Mouse (Mus musculus): Measurements from ENCODE around the gene Gm20388. TPM values are rescaled to one million over a fixed set of nuclear protein-coding genes. Genes with fewer than 3 reads are reported as not detected.

Gene Gm20388
- polyA plus RNA-seq, 1 experiment = 28.1 TPM

GRCm38 (mm10) chr8:120471752-120472151 lies 561.1 kb downstream of the Gm20388 start:
- Histone ChIP-seq H3K4me1 (ENCODE audit: control insufficient read depth, insufficient read depth, low read length) (peaks cover 11% of the 10 kb centered on the region), H3K9me3 (replicated peaks; ENCODE audit: control insufficient read depth, insufficient read depth, low read length, poor library complexity, severe bottlenecking) (no peaks in the 10 kb centered on the region), H3K27ac (ENCODE audit: insufficient read depth, low read length) (no peak overlapping the region), H3K9ac (ENCODE audit: low read depth, poor library complexity, severe bottlenecking) (peak overlapping the region; percentile 21; the same call in 1 of the 2 replicates), H3K27me3 (ENCODE audit: control insufficient read depth, insufficient read depth, low read length, poor library complexity, severe bottlenecking) (no peaks in the 10 kb centered on the region), H3K4me3 (ENCODE audit: low read depth, low read length) (no peak overlapping the region), H3K36me3 (ENCODE audit: control insufficient read depth, insufficient read depth, low read length, poor library complexity, severe bottlenecking) (no peaks in the 10 kb centered on the region)
- TF ChIP-seq POLR2A (IDR thresholded peaks at IDR 0.05; ENCODE audit: insufficient read depth, low read length) = no peak

- peak overlapping the region; percentile 21 for H3K9ac ChIP-seq (ENCODE audit: low read depth, poor library complexity, severe bottlenecking)
- H3K27ac ChIP-seq (ENCODE audit: insufficient read depth, low read length) = no peak overlapping the region
- no peaks in the 10 kb centered on the region for H3K36me3 ChIP-seq (ENCODE audit: control insufficient read depth, insufficient read depth, low read length, poor library complexity, severe bottlenecking)
- H3K4me1 ChIP-seq (ENCODE audit: control insufficient read depth, insufficient read depth, low read length) = peaks cover 11% of the 10 kb centered on the region
- TF ChIP-seq POLR2A (IDR thresholded peaks at IDR 0.05; ENCODE audit: insufficient read depth, low read length) = no peak
- no peak for TF ChIP-seq CTCF (IDR thresholded peaks at IDR 0.05; ENCODE audit: low read depth, low read length)
- no peak for TF ChIP-seq EP300 (IDR thresholded peaks at IDR 0.05; ENCODE audit: insufficient read depth, low read depth, low read length)
- no peaks in the 10 kb centered on the region for H3K27me3 ChIP-seq (ENCODE audit: control insufficient read depth, insufficient read depth, low read length, poor library complexity, severe bottlenecking)
- no peaks in the 10 kb centered on the region for H3K9me3 ChIP-seq (replicated peaks; ENCODE audit: control insufficient read depth, insufficient read depth, low read length, poor library complexity, severe bottlenecking)
- peak overlapping the region; percentile 3 for H3K4me3 ChIP-seq (ENCODE audit: low read depth, low read length)
These were observed 561.6 kb downstream of the Gm20388 start for GRCm38 (mm10) chr8:120472230-120472629.

- Histone ChIP-seq H3K27ac (ENCODE audit: insufficient read depth, low read length) (no peak overlapping the region), H3K9me3 (replicated peaks; ENCODE audit: control insufficient read depth, insufficient read depth, low read length, poor library complexity, severe bottlenecking) (no peaks in the 10 kb centered on the region), H3K4me1 (ENCODE audit: control insufficient read depth, insufficient read depth, low read length) (peaks cover 11% of the 10 kb centered on the region), H3K36me3 (ENCODE audit: control insufficient read depth, insufficient read depth, low read length, poor library complexity, severe bottlenecking) (no peaks in the 10 kb centered on the region), H3K4me3 (ENCODE audit: low read depth, low read length) (no peak overlapping the region), H3K27me3 (ENCODE audit: control insufficient read depth, insufficient read depth, low read length, poor library complexity, severe bottlenecking) (no peaks in the 10 kb centered on the region), H3K9ac (ENCODE audit: low read depth, poor library complexity, severe bottlenecking) (no peak overlapping the region)
- TF ChIP-seq CTCF (IDR thresholded peaks at IDR 0.05; ENCODE audit: low read depth, low read length) (no peak), POLR2A (IDR thresholded peaks at IDR 0.05; ENCODE audit: insufficient read depth, low read length) (no peak), EP300 (IDR thresholded peaks at IDR 0.05; ENCODE audit: insufficient read depth, low read depth, low read length) (no peak)
These were observed 563.2 kb downstream of the Gm20388 start for GRCm38 (mm10) chr8:120473729-120474364.

GRCm38 (mm10) chr8:120474496-120475235 lies 564.0 kb downstream of the Gm20388 start:
- Histone ChIP-seq H3K4me1 (ENCODE audit: control insufficient read depth, insufficient read depth, low read length) (peaks cover 11% of the 10 kb centered on the region), H3K4me3 (ENCODE audit: low read depth, low read length) (no peak overlapping the region), H3K27me3 (ENCODE audit: control insufficient read depth, insufficient read depth, low read length, poor library complexity, severe bottlenecking) (no peaks in the 10 kb centered on the region), H3K27ac (ENCODE audit: insufficient read depth, low read length) (no peak overlapping the region), H3K36me3 (ENCODE audit: control insufficient read depth, insufficient read depth, low read length, poor library complexity, severe bottlenecking) (no peaks in the 10 kb centered on the region), H3K9ac (ENCODE audit: low read depth, poor library complexity, severe bottlenecking) (no peak overlapping the region), H3K9me3 (replicated peaks; ENCODE audit: control insufficient read depth, insufficient read depth, low read length, poor library complexity, severe bottlenecking) (no peaks in the 10 kb centered on the region)
- TF ChIP-seq CTCF (IDR thresholded peaks at IDR 0.05; ENCODE audit: low read depth, low read length) = no peak
- TF ChIP-seq POLR2A (IDR thresholded peaks at IDR 0.05; ENCODE audit: insufficient read depth, low read length) = no peak
- TF ChIP-seq EP300 (IDR thresholded peaks at IDR 0.05; ENCODE audit: insufficient read depth, low read depth, low read length) = no peak

GRCm38 (mm10) chr8:120475462-120476201 lies 565.0 kb downstream of the Gm20388 start:
- H3K9me3 ChIP-seq (replicated peaks; ENCODE audit: control insufficient read depth, insufficient read depth, low read length, poor library complexity, severe bottlenecking) = no peaks in the 10 kb centered on the region
- H3K27me3 ChIP-seq (ENCODE audit: control insufficient read depth, insufficient read depth, low read length, poor library complexity, severe bottlenecking) = no peaks in the 10 kb centered on the region
- no peak for TF ChIP-seq EP300 (IDR thresholded peaks at IDR 0.05; ENCODE audit: insufficient read depth, low read depth, low read length)
- no peak for TF ChIP-seq CTCF (IDR thresholded peaks at IDR 0.05; ENCODE audit: low read depth, low read length)
- no peak for TF ChIP-seq POLR2A (IDR thresholded peaks at IDR 0.05; ENCODE audit: insufficient read depth, low read length)
- no peak overlapping the region for H3K9ac ChIP-seq (ENCODE audit: low read depth, poor library complexity, severe bottlenecking)
- H3K4me1 ChIP-seq (ENCODE audit: control insufficient read depth, insufficient read depth, low read length) = peaks cover 11% of the 10 kb centered on the region
- no peak overlapping the region for H3K4me3 ChIP-seq (ENCODE audit: low read depth, low read length)
- no peaks in the 10 kb centered on the region for H3K36me3 ChIP-seq (ENCODE audit: control insufficient read depth, insufficient read depth, low read length, poor library complexity, severe bottlenecking)
- no peak overlapping the region for H3K27ac ChIP-seq (ENCODE audit: insufficient read depth, low read length)

Measured in ES-Bruce4 (cell line).